Mouse (Mus musculus): ENCODE measurements at regions not wholly inside any gene's neighbourhood (a gene's known extent, or its start where the extent isn't known, plus 50 kb on each side); places are given as distances from the start of the nearest gene placed in this dataset.

GRCm38 (mm10) chr2:159645861-159646260 lies 688.1 kb downstream of the Gm826 start:
- H3K4me3 ChIP-seq (replicated peaks), result no peak overlapping the region
- 45% methylated on average over 4 of the region's 4 CpGs for WGBS
- ATAC-seq (ENCODE audit: insufficient read depth, low FRiP score, low read depth), result no peak
- H3K27ac ChIP-seq, result no peak overlapping the region
- H3K4me2 ChIP-seq, result no peak overlapping the region
- no peaks in the 10 kb centered on the region for H3K27me3 ChIP-seq (replicated peaks)
- H3K9me3 ChIP-seq, result no peaks in the 10 kb centered on the region
- no peaks in the 10 kb centered on the region for H3K4me1 ChIP-seq
- no peaks in the 10 kb centered on the region for H3K36me3 ChIP-seq
- no peak overlapping the region for H3K9ac ChIP-seq

GRCm38 (mm10) chr2:159646595-159646994 lies 687.4 kb downstream of the Gm826 start:
- Histone ChIP-seq H3K4me3 (replicated peaks) (no peak overlapping the region), H3K36me3 (no peaks in the 10 kb centered on the region), H3K27me3 (replicated peaks) (no peaks in the 10 kb centered on the region), H3K9ac (no peak overlapping the region), H3K4me2 (no peak overlapping the region), H3K9me3 (no peaks in the 10 kb centered on the region), H3K27ac (no peak overlapping the region), H3K4me1 (no peaks in the 10 kb centered on the region)
- WGBS, result 79% methylated on average over 2 of the region's 2 CpGs
- ATAC-seq (ENCODE audit: insufficient read depth, low FRiP score, low read depth), result no peak

DNA sequence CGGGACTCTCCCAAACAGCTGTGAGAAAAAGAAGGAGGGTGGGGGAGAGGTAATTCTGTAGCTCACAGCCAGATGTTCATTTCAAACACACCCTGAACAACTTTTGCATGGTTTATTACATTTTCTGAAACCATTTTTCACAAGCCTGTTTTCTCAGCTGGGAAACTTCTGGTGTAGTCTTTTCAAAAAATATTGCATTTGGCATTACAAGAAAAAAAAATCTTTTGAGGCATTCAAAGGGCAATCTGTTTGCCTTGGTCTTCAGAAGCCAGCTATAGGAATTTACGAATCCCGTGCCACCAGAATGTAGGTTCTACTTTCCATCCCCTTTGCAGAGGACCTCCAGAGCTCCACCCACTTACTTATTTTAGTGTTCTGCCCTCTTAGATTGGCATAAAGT lies 681.7 kb downstream of the Gm826 start:
- H3K4me1 ChIP-seq, result no peaks in the 10 kb centered on the region
- no peaks in the 10 kb centered on the region for H3K36me3 ChIP-seq
- H3K4me2 ChIP-seq, result no peak overlapping the region
- ATAC-seq (ENCODE audit: insufficient read depth, low FRiP score, low read depth), result no peak
- H3K27ac ChIP-seq, result no peak overlapping the region
- no peak overlapping the region for H3K9ac ChIP-seq
- H3K27me3 ChIP-seq (replicated peaks), result no peaks in the 10 kb centered on the region
- 74% methylated on average over 3 of the region's 3 CpGs for WGBS
- H3K9me3 ChIP-seq, result no peaks in the 10 kb centered on the region
- H3K4me3 ChIP-seq (replicated peaks), result no peak overlapping the region

DNA sequence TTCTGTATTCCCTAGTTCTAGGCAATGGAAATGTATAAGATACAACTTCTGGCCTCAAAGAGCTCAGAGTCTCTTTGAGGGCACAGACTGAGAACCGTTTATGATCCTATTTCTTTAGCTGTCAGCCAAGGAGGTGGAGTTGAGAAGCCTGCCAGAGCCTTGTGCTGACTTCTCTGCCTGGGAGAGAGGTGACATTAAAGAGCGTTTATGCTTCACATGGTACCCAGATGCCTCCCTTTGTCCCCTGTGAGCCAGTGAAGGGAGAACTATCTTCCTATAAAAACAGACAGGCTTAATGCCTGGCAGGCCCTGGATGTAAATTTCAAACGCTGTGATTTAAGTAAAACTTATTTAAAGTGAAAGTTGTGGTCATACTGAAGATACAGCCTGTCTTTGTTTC lies 657.1 kb downstream of the Gm826 start:
- Histone ChIP-seq H3K4me2 (no peak overlapping the region), H3K27ac (no peak overlapping the region), H3K36me3 (no peaks in the 10 kb centered on the region), H3K4me1 (no peaks in the 10 kb centered on the region), H3K9ac (no peak overlapping the region), H3K27me3 (replicated peaks) (no peaks in the 10 kb centered on the region), H3K4me3 (replicated peaks) (no peak overlapping the region), H3K9me3 (no peaks in the 10 kb centered on the region)
- ATAC-seq (ENCODE audit: insufficient read depth, low FRiP score, low read depth), result no peak
- 28% methylated on average over 3 of the region's 3 CpGs for whole genome bisulfite sequencing

DNA sequence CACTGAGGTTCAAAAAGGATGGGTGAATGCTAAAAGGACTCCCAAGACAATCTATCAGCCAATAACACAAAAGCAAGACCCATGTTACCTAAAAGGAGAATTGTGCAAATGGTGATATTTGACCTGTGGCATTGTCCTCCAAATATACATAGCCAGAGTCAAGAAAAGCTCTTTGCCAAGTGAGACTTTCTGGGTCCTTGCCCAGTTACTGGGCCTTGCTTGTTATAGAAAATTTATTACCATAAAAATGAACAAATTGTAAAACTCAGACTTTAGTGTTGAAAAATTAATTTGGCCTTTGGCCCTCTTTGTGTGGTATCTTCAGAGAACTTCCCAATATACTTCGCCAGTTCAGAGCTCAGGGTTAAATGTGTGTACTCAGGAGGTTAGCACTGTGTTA lies 653.3 kb downstream of the Gm826 start:
- ATAC-seq (ENCODE audit: insufficient read depth, low FRiP score, low read depth), result no peak
- H3K4me3 ChIP-seq (replicated peaks), result no peak overlapping the region
- H3K4me2 ChIP-seq, result no peak overlapping the region
- no peak overlapping the region for H3K27ac ChIP-seq
- H3K4me1 ChIP-seq, result no peaks in the 10 kb centered on the region
- no peaks in the 10 kb centered on the region for H3K36me3 ChIP-seq
- H3K27me3 ChIP-seq (replicated peaks), result no peaks in the 10 kb centered on the region
- 69% methylated on average over 1 of the region's 1 CpGs for WGBS
- H3K9ac ChIP-seq, result no peak overlapping the region
- no peaks in the 10 kb centered on the region for H3K9me3 ChIP-seq

DNA sequence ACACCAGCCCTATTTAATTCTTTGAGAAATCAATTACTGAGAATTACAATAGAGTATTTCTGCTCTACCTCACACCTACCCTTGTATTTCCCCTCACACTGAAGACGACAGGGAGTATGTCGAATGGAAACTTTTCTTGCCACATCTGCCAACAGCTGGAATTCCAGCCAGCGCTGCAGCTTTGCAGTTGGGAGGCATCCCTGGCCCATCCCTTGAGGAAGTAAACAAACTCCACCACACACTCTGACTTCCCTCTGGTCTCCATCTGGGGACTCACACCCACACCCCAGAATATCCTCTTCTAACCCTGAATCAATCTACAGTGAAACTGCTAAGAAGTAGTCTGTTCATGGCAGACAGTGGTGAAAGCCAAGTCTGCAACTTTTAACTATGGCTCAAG lies 630.9 kb downstream of the Gm826 start:
- Histone ChIP-seq H3K4me2 (no peak overlapping the region), H3K27ac (no peak overlapping the region), H3K9me3 (no peaks in the 10 kb centered on the region), H3K4me1 (no peaks in the 10 kb centered on the region), H3K4me3 (replicated peaks) (no peak overlapping the region), H3K27me3 (replicated peaks) (no peaks in the 10 kb centered on the region), H3K9ac (no peak overlapping the region), H3K36me3 (no peaks in the 10 kb centered on the region)
- WGBS, result 52% methylated on average over 3 of the region's 3 CpGs
- no peak for ATAC-seq (ENCODE audit: insufficient read depth, low FRiP score, low read depth)

DNA sequence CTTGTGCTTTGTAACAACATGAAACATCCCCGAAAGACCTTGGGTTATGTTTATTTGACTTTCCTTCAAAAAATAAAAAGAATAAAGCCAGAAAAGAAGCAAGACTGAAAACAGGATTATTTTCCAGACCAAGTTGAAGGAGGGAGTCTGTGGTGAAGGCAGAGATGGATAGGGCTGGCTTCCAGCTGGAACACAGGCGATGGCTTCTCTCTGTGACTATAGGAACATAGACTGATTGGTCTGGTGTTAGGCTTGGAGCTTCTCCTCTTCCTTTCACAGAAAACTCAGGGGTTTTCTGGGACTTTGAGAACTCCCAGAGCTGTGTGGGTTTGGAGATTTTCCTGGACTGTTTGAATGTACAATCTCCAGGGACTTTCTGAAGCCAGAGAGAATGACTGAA lies 625.8 kb downstream of the Gm826 start:
- Histone ChIP-seq H3K27me3 (replicated peaks) (no peaks in the 10 kb centered on the region), H3K4me3 (replicated peaks) (no peak overlapping the region), H3K36me3 (no peaks in the 10 kb centered on the region), H3K9ac (no peak overlapping the region), H3K9me3 (no peaks in the 10 kb centered on the region), H3K27ac (no peak overlapping the region), H3K4me2 (no peak overlapping the region), H3K4me1 (no peaks in the 10 kb centered on the region)
- 54% methylated on average over 2 of the region's 2 CpGs for WGBS
- ATAC-seq (ENCODE audit: insufficient read depth, low FRiP score, low read depth), result 0 out of 2 replicates have a peak, but pooled peaks have one; percentile 39

DNA sequence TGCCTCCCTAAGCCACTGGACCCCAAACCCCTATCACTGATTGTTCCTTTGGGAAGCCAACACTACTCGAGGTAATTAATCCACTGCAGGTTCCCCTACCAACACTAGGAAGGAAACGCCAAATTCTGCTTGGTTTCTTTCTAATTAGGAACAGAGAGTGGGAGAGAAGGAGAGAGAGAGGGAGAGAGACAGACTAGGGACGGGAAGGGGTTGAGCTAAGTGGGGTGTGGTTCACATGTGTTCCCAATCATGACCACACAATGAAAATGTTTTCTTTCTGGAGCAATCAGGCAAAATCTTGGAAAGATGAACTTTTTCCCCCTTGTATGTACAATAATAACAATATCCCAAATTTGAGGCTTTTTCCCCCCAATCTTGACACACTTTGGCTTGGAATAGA lies 619.3 kb downstream of the Gm826 start:
- H3K36me3 ChIP-seq, result no peaks in the 10 kb centered on the region
- no peak overlapping the region for H3K4me3 ChIP-seq (replicated peaks)
- no peak overlapping the region for H3K4me2 ChIP-seq
- no peak overlapping the region for H3K9ac ChIP-seq
- H3K4me1 ChIP-seq, result no peaks in the 10 kb centered on the region
- H3K27me3 ChIP-seq (replicated peaks), result no peaks in the 10 kb centered on the region
- H3K27ac ChIP-seq, result no peak overlapping the region
- no peaks in the 10 kb centered on the region for H3K9me3 ChIP-seq
- no peak for ATAC-seq (ENCODE audit: insufficient read depth, low FRiP score, low read depth)
- WGBS, result 54% methylated on average over 3 of the region's 3 CpGs

DNA sequence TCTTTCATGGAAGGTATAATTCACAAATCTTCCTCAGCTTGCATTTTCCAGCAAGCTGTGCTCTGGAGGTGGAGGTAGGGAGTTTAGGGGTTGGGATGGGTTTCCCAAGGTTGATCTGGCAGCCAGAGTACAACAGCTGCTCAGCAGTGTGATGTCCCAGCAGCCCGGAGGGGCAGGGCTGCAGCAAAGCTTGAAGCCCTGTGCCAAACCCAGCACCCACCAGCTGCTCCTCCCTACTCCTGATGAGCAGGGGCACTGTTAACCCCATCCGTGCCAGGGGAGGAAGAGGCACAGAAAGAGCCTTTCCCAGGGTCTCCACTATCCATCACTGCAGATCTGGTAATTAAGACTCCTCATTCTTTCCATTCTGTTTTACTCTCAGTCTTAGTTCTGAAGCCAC lies 615.2 kb downstream of the Gm826 start:
- Histone ChIP-seq H3K36me3 (no peaks in the 10 kb centered on the region), H3K27ac (no peak overlapping the region), H3K9ac (no peak overlapping the region), H3K27me3 (replicated peaks) (no peaks in the 10 kb centered on the region), H3K4me2 (no peak overlapping the region), H3K4me1 (no peaks in the 10 kb centered on the region), H3K4me3 (replicated peaks) (no peak overlapping the region), H3K9me3 (no peaks in the 10 kb centered on the region)
- WGBS, result 27% methylated on average over 2 of the region's 2 CpGs
- ATAC-seq (ENCODE audit: insufficient read depth, low FRiP score, low read depth), result no peak

DNA sequence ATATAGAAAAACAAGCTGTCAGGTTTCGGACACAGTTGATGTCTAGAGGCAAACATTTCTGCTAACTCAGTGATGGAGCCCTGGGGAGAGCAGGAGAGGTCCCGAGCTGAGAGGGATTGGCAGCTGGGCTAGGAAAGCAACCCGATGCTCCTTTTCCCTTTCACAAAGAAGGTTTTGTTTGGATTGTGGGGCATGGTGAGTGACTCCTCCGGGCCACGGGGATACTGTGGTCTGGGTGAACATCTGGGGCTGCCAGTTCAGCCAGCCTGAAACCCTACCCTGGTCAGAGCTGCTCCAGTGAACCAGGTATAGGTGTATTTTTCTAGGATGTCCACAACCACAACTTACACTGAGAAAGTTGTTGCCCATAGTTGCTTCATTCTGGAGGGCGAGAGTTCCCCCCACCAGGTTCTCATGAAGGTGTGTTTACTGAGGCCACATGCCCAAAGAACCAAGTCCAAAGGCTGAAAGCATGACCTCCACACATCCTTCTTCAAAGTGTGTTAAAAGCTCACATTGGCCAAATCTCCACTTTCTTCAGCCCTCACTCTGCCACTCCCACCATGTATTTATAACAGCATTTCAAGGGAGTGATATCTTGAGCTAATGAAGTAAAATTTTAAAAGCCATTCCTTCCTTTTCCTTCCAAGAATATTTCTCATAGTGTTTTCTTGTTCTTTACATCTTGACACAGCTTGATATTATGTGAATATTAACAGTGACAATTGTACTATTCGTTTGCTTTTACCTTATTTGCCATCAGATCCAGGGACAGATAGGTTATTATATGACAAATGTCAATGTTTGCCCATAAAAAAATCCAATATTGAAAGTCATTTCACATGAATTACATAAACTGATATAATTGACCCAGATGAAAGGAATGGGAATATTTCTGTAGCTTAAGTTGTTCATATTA lies 608.5 kb downstream of the Gm826 start:
- WGBS, result 29% methylated on average over 7 of the region's 7 CpGs
- Histone ChIP-seq H3K9me3 (no peaks in the 10 kb centered on the region), H3K27me3 (replicated peaks) (no peaks in the 10 kb centered on the region), H3K36me3 (no peaks in the 10 kb centered on the region), H3K4me1 (no peaks in the 10 kb centered on the region), H3K9ac (no peak overlapping the region), H3K4me3 (replicated peaks) (no peak overlapping the region), H3K27ac (no peak overlapping the region), H3K4me2 (no peak overlapping the region)
- ATAC-seq (ENCODE audit: insufficient read depth, low FRiP score, low read depth), result peak; percentile 75

- Histone ChIP-seq H3K36me3 (no peaks in the 10 kb centered on the region), H3K4me1 (peaks cover 6% of the 10 kb centered on the region; the same call in 1 of the 2 replicates), H3K9ac (no peak overlapping the region), H3K27me3 (replicated peaks) (no peaks in the 10 kb centered on the region), H3K4me3 (replicated peaks) (no peak overlapping the region), H3K4me2 (no peak overlapping the region), H3K9me3 (no peaks in the 10 kb centered on the region), H3K27ac (no peak overlapping the region)
- no peak for ATAC-seq (ENCODE audit: insufficient read depth, low FRiP score, low read depth)
- 47% methylated on average over 3 of the region's 3 CpGs for WGBS
These were observed 604.7 kb downstream of the Gm826 start for GRCm38 (mm10) chr2:159729301-159729700.

DNA sequence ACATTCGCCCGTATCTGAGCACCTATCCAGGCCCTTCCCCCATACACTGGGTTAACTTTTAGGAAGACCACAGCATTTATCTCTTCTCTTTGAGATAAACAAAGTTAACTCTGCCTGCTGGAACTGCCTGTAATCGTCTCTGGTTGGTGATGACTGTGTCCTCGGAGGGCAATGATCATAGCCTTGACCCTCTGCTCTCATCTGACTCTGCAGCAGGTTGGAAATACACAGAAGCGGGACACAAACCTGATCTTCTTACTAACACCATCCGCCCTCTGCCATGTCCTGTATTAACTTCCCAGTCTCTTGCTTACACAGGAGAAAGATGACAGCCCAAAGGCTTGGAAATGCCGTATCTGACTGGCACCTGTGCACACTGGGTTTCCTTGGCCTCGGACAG lies 603.7 kb downstream of the Gm826 start:
- H3K9ac ChIP-seq, result no peak overlapping the region
- H3K27me3 ChIP-seq (replicated peaks), result no peaks in the 10 kb centered on the region
- peaks cover 6% of the 10 kb centered on the region; the same call in 1 of the 2 replicates for H3K4me1 ChIP-seq
- no peak for ATAC-seq (ENCODE audit: insufficient read depth, low FRiP score, low read depth)
- WGBS, result 61% methylated on average over 8 of the region's 8 CpGs
- no peak overlapping the region for H3K27ac ChIP-seq
- no peaks in the 10 kb centered on the region for H3K36me3 ChIP-seq
- no peaks in the 10 kb centered on the region for H3K9me3 ChIP-seq
- H3K4me2 ChIP-seq, result no peak overlapping the region
- no peak overlapping the region for H3K4me3 ChIP-seq (replicated peaks)

GRCm38 (mm10) chr2:159731305-159731704 lies 602.7 kb downstream of the Gm826 start:
- Histone ChIP-seq H3K36me3 (no peaks in the 10 kb centered on the region), H3K9ac (no peak overlapping the region), H3K27me3 (replicated peaks) (no peaks in the 10 kb centered on the region), H3K27ac (no peak overlapping the region), H3K4me1 (peaks cover 6% of the 10 kb centered on the region; the same call in 1 of the 2 replicates), H3K4me3 (replicated peaks) (no peak overlapping the region), H3K9me3 (no peaks in the 10 kb centered on the region), H3K4me2 (no peak overlapping the region)
- ATAC-seq (ENCODE audit: insufficient read depth, low FRiP score, low read depth), result no peak
